Mouse (Mus musculus) T-helper 1 cell (primary cell): Measurements from ENCODE around the gene Dlst.

ENCODE experiments used
- in situ Hi-C: fragments of 300-600 bp; cut with MboI, MseI; formaldehyde crosslinking; loops from one replicate; pipeline ENCODE4 v1.15.1; 2025; ENCODE audit warnings: high pct_unique_total_duplicates

The Dlst gene

DNA sequence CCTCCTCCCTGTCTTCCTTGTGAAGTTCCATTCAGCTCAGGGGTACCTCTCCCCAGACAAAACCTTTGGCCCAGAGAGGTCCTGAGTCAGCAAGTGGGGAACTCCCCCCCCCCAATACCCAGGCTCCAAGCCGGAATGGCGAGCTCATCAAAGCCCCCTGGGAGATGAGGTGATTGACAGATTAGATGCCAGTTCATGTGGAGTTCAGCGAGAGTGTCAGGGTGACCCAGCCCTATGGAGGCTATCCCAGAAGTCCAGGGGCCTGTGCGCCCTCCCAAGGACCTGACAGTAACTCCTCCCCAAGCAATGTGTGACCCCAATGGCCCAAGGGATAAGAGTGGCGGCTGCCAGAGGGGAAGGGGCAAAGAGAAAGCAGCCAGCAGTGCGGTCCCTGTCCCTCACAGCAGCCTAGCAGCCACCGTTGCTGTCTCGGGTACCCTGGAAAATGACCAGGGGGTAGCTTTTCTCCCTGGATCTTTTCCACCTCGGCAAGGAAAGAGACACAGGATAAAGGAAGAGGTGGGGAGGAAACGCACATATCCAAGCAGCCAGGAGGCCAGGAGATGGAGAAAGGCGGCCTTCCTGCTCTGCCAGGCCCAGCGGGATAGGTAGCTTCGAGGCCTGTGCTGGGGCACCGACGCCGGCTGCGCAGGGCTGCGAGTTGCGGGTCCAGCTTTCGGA, 39.8 kb downstream of the Dlst start:
- in situ Hi-C loops, result loop anchor here (10.0 kb wide), 1 partner anchor 64 kb away; the partner anchor contains the start of gene Eif2b2

DNA sequence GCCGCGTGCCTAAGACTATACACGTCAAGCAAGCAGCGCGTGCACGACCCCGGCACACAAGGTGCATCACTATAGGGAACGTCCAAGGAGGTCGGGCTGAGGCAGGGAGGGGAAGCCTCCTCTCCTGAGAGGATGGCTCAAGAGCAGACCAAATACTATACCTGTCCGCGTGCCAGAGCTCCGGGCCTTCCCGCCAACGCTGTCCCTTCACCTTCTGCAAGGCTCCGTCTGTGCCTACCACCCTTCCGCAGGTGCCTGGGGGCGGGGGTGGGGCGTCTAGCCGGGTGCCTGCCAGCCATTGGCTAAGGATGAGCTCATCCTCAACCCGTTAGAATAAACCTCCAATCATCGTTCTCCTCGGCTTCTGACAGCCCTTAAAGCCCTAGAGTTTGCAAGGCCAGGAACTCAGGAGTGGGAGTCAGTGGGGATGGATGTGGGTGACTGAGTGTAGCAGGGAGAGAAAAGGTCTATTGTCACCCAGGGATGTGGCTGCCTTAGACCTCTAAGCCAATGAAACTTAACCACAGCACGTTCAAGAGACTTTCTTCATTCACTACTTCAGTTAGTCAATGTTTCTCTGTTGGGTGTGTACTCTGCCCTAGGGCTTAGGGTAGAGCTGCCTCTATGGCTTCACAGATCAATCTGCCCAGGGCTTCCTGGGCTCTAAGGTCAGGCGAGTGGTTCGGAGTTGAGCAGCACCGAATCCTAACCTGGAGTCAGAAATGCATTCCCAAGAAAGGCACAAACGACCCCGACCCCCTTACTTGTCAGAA, 40.6 kb downstream of the Dlst start, which contains the start of gene Rps6kl1:
Gene Rps6kl1, minus strand, starts transcription at position 263 of the 773 bp plus-strand sequence.
- in situ Hi-C loops, result loop anchor here (10.0 kb wide), 1 partner anchor 64 kb away; the partner anchor contains the start of gene Eif2b2

DNA sequence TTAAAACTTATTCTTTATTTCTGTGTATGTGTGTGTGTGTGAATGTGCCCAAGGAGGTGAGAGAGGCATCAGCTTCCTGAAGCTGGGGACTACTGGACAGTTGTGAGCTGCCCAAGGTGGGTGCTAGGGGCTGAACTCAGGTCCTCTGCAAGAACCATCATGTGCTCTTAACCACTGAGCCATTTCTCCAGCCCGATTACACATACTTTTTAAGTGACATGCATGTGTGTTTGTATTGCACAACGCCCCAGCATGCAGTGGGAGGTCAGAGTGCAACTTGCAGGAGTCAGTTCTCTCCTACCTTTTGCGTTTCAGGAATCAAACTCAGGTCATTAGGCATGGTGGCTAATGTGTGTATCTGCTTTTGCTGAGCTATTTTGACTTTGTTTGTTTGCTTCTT, 42.4 kb downstream of the Dlst start:
- in situ Hi-C loops, result loop anchor here (10.0 kb wide), 1 partner anchor 62 kb away; the partner anchor contains the start of gene Eif2b2

DNA sequence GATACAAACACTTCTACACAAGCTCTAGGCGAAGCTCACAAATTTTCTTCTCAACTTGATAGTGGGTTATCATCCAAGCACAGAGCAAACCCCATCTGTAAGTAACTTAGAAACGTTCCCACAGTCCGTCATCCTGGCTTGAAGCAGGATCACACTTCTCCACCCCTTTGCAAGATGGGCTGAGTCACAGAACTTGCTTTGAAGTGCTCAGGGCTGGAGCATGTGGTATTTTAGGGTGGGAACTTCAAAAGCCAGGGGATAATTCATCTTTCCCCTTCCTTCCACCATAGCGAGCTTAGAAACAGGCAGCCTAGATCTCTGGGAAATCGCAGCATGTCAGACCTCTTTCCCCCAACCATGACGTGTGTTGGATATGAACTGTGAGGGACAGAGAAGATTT, 45.7 kb downstream of the Dlst start:
- in situ Hi-C loops, result loop anchor here (5.0 to 10.0 kb wide), 2 partner anchors 36 to 58 kb away; partner anchors contain the start of gene Eif2b2

DNA sequence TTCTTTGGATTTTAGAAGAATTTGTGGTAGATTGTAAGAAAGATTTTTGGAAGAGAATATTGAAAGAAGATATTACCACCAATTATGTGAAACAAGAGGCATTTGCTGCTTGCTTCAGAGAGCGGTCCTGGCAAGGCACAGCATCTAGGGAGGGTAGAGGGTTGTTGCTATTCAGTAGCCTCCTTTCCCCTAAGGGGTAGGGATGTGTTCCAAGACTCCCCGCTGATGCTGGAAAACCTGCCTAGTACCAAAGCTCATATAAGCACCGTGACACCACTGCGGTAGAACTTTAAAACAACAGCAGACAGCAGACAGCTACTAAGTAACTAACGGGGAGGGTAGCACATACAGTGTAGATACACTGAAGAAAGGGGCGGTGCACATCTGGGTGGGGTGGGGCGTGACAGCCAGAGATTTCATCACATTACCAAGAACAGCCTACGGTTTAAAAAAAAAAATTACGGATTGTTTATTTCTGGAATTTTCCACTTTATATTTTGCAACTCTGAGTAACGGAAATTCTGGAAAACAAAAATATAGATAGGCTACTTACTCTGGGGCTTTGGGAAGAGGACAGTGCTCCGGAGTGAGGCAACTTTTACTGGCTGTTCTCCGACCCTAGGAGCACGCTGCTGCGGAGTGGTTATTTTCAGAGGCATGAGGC, 47.3 kb downstream of the Dlst start:
- in situ Hi-C loops, result loop anchor here (5.0 to 10.0 kb wide), 2 partner anchors 34 to 57 kb away; partner anchors contain the start of gene Eif2b2

DNA sequence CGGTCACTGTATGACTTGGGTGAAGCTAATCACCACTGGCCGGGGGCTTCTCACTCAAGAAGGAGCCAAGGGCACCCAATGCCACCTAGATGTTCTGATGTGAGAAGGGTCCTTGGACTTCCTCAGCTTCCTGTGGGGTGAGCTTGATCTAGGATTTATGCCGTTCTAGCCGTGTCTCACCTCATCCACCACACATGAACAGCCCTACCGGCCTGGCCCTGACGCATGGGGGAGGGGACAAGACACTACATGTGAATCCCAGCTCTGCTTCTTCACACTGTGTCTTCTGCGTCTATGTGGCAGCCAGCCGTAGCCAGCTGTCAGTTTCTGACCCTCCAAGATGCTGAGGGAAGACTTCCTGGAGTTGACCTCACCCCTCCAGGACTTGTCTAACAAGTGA, 48.2 kb downstream of the Dlst start:
- in situ Hi-C loops, result loop anchor here (5.0 to 10.0 kb wide), 2 partner anchors 34 to 56 kb away; partner anchors contain the start of gene Eif2b2

DNA sequence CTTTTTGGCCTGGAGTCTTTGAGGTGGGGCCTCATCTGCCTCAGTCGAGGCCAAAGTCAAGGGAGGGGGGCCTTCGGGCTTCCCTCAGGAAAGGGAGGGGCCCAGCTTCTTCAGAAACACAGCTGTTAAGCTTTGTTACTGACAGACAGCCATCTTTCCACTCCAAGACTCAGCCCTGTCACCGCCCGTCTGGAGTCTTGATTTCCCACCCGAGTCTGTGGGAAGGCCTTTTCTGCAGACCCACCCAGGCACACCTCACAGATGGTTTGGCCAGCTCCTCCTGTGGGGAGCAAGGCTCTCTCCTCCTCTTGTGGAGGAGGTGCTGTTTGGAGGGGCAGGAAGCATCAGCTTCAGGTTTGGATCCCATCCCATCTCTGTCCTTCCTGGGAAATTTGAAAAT, 49.0 kb downstream of the Dlst start:
- in situ Hi-C loops, result loop anchor here (5.0 to 10.0 kb wide), 2 partner anchors 33 to 55 kb away; partner anchors contain the start of gene Eif2b2

DNA sequence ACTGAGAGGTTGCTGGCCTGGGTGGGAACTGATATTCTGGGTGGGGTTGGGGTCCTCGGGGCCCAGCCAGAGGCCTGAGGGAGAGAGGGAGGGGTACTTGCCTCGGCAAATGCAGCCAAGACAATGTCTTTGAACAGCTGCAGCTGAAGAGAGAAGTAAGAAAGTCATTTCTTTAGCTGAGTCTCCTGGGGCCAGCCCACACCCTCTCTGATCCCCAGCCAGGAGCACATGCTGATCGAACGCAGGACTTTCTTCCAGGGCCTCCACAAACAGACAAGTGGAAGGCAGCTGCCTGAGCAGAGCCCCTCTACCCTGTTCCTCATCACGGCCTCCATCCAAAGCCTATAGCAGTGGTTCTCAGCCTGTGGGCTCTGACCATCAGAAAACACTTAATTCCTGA, 54.4 kb downstream of the Dlst start:
- in situ Hi-C loops, result no loop called here

DNA sequence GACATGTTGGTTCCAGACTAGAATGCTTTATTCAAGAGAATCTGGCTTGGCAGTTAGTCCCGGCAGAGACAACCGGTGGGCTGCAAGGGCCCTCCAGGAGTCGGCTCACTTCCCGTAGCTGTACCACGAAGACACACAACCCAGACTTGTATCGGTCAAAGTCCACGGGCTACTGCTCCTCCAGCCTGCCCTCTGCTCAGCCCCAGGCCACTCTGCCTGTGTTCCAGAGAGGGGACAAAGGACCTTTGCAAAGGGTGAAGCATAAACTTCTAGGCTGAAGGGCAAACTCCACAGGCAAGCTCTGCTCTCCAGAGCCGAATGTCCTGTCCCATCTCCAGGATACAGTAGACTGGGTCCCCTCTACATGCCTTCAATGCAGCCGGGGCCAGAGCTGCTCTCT, 56.0 kb downstream of the Dlst start:
- in situ Hi-C loops, result no loop called here

DNA sequence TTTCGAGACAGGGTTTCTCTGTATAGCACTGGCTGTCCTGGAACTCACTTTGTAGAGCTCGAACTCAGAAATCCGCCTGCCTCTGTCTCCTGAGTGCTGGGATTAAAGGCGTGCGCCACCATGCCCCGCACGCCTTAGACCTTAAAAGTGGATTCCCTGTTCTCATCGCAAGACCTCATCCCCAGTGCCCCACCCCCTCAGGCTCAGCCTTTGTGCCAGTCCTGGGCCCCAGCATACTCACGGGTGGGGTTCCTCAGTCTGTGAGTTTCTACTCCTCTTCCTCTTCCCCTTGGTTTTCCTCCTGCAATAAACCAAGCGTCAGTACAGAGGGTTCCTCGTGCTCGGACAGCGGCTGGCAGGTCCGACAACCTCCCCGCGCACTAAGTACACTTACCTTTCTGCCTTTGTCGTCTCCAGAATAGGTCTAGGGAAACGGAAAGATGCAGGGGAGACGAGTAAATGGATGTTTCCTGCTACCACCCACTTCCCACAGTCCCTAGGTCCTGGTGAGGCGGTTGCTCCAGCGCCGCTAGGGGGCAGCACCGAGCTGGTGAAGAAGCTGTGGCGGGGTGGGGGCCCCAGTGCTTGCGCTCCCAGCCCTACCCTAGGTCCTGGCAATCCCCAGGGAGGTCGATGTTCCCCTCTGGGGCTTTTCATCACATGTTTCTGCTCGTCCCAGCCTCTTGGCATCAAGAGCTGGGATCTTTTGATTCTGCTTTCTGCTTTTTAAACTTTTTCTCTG, 58.7 kb downstream of the Dlst start:
- in situ Hi-C loops, result no loop called here

DNA sequence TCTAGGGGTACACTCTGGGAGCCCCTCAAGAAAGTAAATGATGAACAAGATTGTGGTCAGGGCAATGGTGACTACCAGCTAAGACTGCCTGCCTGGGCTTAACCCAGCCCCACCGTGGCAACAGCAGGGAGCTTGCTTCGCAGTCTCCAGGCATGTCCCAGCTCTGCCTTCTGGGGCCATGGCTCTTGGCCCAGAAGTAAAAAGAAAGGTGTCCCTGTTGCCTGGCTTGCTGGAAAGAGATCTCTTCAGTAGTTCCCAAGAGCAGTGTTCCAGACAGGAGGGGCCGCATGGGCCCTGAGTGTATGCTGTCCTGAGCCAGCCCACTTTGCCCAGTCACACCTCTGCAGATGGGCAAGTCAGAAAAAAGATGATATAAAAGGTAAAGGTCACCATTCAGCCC, 59.2 kb downstream of the Dlst start:
- in situ Hi-C loops, result loop anchor here (5.0 kb wide), 1 partner anchor 112 kb away; no protein-coding TSS in a partner anchor

DNA sequence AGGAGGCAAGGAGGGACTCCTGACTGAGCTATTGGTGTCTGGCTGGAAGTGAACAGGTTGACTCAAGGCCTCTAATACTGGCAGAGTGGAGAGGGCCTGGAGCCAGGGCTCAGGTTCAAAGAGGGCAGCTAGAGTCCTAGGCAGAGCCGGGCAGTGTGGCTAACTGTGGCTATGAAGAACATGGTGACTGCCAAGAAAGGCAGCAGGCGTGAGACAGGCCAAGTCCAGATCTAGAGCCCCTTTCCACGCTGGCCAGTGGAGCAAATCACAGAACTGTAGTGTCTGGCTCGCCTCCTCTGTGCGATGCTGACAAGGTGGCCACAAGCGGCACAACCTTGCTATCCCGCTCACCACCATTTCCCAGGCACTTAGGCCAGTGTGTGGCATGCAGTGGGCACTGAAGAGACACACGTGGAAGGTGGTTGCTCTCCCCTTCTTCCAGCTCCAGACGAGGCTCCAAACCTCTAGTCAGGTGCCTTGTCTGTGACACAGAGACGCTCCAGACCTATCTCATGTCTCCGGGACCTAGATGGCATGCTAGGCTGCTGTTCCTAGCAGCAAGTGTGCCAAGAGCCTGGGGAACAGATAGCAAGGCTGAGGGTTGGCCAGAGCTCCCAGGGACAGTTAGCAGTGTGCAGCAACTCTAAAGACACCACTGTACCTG, 59.8 kb downstream of the Dlst start:
- in situ Hi-C loops, result loop anchor here (5.0 kb wide), 1 partner anchor 112 kb away; no protein-coding TSS in a partner anchor

DNA sequence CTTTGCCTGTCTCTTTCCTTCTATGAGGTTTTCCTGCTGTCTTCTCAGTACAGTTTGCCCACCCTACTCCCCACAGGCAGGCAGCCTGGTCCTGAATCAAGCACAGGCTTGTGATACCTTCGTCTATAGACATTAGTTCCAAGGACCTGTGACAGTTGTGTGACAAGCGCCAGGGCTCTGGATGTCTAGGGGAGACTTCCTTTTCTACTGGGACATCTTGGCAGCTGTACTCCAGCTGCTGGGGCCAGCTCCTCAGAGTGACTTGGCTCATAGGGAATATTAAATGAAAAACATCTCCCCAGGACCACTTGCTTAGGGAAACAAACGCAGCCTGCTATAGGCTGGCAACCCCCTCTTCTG, 60.3 kb downstream of the Dlst start:
- in situ Hi-C loops, result loop anchor here (5.0 kb wide), 1 partner anchor 111 kb away; no protein-coding TSS in a partner anchor

DNA sequence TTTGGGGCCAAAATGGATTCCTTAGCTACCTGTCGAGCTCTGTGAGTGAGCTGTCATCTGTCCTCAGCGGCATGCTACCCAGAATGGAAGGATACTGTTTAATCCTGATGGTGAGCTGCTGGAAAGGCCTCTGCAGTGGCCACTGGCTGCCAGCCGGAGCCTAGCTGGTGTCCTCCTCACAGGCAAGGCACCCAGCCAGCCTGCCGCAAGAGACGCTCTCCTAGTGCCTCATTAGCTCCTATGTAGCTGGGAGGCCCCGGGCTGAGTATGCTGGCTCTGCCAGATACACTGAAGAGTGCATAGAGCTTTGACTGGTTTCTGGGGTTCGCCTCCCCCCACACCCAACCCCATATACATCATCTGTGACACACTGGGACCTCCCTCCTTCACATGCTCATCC, 63.4 kb downstream of the Dlst start:
- in situ Hi-C loops, result loop anchor here (5.0 kb wide), 1 partner anchor 108 kb away; no protein-coding TSS in a partner anchor

DNA sequence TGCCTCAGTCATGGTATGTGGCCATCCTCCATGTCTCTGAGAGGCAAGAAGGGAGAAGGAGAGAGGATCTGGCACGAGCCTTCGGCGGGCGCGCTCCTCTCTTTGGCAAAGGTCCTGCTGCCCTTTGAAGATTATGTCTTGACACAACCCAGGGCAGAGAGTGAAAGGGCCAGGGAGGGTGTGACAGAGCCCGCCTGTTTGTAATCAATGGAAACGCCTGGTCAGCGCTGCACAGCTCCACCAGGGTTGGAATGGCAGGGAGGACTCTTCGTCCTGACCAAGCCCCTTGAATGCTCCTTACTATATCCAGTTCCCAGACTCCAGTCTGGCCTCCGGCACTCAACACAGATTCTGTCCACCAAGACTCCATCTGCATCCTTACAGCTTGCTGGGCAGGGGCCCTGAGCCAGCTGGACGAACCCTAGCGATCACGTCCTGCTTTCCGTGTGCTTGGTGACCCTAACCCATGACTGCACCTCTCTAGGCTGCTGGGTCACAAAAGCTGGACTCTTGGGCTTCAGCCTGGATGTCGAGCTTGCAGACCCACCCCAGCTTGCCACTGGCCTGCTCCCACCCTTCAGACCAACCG, 64.5 kb downstream of the Dlst start:
- in situ Hi-C loops, result no loop called here

DNA sequence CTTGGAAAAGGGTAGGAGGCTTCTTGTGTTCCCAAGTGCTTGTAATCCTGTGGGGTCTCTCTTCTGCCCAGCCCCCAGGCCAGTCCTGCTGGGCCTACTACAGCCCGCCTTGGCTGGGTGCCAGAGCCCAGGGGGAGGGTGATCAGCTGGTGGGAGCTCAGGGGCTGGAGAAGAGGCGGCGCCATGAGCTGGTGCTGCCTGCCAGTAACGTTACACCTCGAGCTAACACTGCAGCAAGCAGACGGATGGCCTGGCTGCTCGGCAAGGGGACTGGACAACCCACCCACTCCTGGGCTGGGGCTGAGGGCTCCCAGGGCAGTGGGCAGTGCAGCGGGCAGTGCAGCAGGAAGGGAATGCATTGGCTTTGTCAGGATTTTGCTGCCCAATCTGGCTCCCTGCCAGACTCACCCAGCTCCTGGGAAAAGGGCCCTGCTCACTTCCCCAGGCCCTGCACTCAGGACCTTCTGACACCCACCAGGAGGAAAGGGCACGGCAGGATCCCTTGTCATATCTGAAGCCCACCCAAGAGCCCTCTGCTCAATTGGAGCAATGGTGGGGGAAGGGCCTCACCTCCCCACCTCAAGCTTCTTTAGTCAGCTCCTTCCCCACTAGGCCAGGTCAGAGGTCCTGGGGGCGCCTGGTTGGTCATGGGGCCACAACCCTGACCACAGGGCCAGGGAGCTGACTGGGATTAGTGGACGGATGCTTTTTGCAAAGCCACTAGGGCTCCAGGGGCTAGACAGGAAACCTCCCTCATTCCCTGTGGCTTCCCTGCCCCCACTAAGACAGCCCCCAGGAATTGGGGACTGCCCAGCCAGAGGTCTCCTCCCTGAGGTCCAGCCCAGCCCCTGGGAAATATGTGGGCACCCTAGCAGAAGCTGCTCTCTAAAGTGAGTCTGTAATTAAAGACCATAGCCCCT, 65.6 kb downstream of the Dlst start:
- in situ Hi-C loops, result no loop called here

DNA sequence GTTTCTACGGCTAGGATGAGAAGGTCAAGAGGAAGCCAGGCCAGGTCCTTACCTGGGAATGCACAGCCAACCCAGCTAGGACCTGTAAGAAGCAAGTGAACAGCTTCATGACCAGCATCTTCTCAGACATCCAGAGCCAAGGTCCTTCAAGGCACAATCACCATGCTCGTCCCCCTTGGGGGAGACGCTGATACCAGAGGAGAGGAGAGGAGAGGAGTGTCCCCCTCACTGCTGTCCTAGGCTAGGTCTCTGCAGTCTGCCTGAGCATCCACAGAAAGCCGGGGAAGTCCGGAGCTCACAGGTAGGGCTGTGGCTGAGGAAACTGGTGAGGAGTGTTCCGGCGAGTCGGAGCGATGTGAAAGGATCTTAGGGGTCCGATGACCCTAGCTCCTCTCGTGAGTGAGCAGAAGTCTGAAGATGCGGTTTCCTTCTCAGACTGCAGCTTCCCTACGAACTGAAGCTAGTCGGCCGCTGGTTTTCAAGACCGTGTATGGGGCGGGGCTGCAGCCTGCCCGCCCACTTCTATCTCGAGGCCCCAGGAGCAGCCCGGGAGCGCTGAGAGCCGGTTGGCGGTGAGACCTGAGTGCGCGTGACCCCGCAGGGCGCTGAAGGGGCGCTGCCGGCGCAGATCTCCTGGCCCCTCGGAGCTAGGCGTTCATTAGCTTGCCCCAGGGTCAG, 66.4 kb downstream of the Dlst start:
- in situ Hi-C loops, result no loop called here

DNA sequence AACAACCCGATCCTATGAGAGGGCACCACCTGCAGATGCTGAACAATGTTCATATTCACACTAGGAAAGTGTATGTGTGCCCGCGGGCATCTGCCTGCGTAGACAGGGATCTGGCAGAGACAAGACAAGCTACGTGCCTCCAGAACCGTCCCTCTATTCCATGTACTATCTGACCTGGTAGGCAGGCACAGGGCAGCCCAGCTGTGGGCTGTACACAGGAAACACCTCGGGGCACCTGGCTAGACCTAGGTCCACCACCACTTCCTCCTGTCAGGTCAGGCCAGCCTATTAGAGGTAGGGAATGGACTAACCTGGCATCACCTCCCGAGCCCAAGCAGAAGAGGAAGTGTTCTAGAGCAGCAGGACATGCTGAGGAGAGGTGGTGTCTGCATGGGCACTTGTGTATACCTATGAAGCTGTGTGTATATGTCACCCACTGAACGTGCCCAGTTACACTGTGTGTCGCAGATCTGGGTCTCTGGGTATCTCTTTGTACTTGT, 67.2 kb downstream of the Dlst start, which contains the start of gene Pgf:
Gene Pgf, minus strand, starts transcription at position 51 of the 500 bp plus-strand sequence.
- in situ Hi-C loops, result no loop called here
